Comparison of ENCODE assay signal across 27 mouse cellular contexts in genomic region chr2:160250228-160250627, GRCm38 (mm10).
DNase-seq lines count a peak whose midpoint lies in the region; ATAC-seq and TF ChIP-seq lines count a peak whose summit lies in the region.
"Had no signal": no experiment of that assay in that cellular context is flagged by ENCODE, and none has a peak within 500 bp of the region (broad histone marks: within the 10 kb centered on the region; RNA-seq: fewer than 3 reads in every experiment).

No protein-coding gene starts in this region.

- no peak for TF ChIP-seq EP300 in liver, postnatal 0 days (IDR thresholded peaks at IDR 0.05; ENCODE audit: low read depth)

- H3K9me3 ChIP-seq in intestine, postnatal 0 days (ENCODE audit: control insufficient read depth), result no peaks in the 10 kb centered on the region
- no peaks in the 10 kb centered on the region for H3K9me3 ChIP-seq in intestine, embryonic 15.5 days
- H3K9me3 ChIP-seq in liver, embryonic 15.5 days (replicated peaks), result no peaks in the 10 kb centered on the region
- no peaks in the 10 kb centered on the region for H3K9me3 ChIP-seq in liver, embryonic 11.5 days (ENCODE audit: control insufficient read depth, low read length)
- H3K9me3 ChIP-seq in liver, postnatal 0 days (ENCODE audit: low read length), result no peaks in the 10 kb centered on the region
- H3K9me3 ChIP-seq: embryonic facial prominence, embryonic 12.5 days; embryonic facial prominence, embryonic 15.5 days; forebrain, embryonic 15.5 days; heart, embryonic 15.5 days; hindbrain, embryonic 10.5 days had no signal

- no peak overlapping the region for H3K4me3 ChIP-seq in intestine, postnatal 0 days (ENCODE audit: low read depth, low read length)
- H3K4me3 ChIP-seq in intestine, embryonic 15.5 days (replicated peaks), result no peak overlapping the region
- H3K4me3 ChIP-seq in liver, embryonic 15.5 days (replicated peaks), result no peak overlapping the region
- no peak overlapping the region for H3K4me3 ChIP-seq in liver, embryonic 11.5 days (ENCODE audit: low read depth, low read length)
- no peak overlapping the region for H3K4me3 ChIP-seq in liver, postnatal 0 days (ENCODE audit: low read depth, low read length)
- H3K4me3 ChIP-seq: embryonic facial prominence, embryonic 12.5 days; embryonic facial prominence, embryonic 15.5 days; forebrain, embryonic 15.5 days; heart, embryonic 15.5 days; hindbrain, embryonic 10.5 days had no signal

- DNase-seq in liver, embryonic 11.5 days (ENCODE audit: low spot score), result no peak
- DNase-seq in liver, postnatal 0 days, result no peak
- DNase-seq in embryo, embryonic 9.5 days (ENCODE audit: extremely low spot score), result no peak
- no peak for DNase-seq in urinary bladder, postnatal 4 days (ENCODE audit: low spot score in 2 of 2)
- DNase-seq: adrenal gland, postnatal 10 days; B cell, adult 2 months; cerebellum, adult 18-20 months; cerebellum, adult 9-10 months; cerebellum, postnatal 14 days; gastrocnemius, postnatal 25 days; heart, postnatal 10 days; heart, postnatal 36 days had no signal

- no peak overlapping the region for H3K9ac ChIP-seq in intestine, postnatal 0 days (ENCODE audit: low read depth, low read length)
- no peak overlapping the region for H3K9ac ChIP-seq in intestine, embryonic 15.5 days
- no peak overlapping the region for H3K9ac ChIP-seq in liver, embryonic 15.5 days
- no peak overlapping the region for H3K9ac ChIP-seq in liver, embryonic 11.5 days (ENCODE audit: low read depth, low read length)
- no peak overlapping the region for H3K9ac ChIP-seq in liver, postnatal 0 days (replicated peaks)
- H3K9ac ChIP-seq: embryonic facial prominence, embryonic 12.5 days; embryonic facial prominence, embryonic 15.5 days; forebrain, embryonic 15.5 days; heart, embryonic 15.5 days; hindbrain, embryonic 14.5 days had no signal

- H3K27me3 ChIP-seq in intestine, postnatal 0 days (replicated peaks; ENCODE audit: control insufficient read depth, insufficient read depth, low read length), result no peaks in the 10 kb centered on the region
- no peaks in the 10 kb centered on the region for H3K27me3 ChIP-seq in intestine, embryonic 15.5 days (replicated peaks)
- no peaks in the 10 kb centered on the region for H3K27me3 ChIP-seq in liver, embryonic 15.5 days
- no peaks in the 10 kb centered on the region for H3K27me3 ChIP-seq in liver, embryonic 11.5 days (replicated peaks; ENCODE audit: control insufficient read depth, insufficient read depth, low read length)
- H3K27me3 ChIP-seq in liver, postnatal 0 days (ENCODE audit: insufficient read depth, low read length), result no peaks in the 10 kb centered on the region
- H3K27me3 ChIP-seq: CH12.LX; embryonic facial prominence, embryonic 15.5 days; heart, embryonic 15.5 days; Patski had no signal

- no peak overlapping the region for H3K4me2 ChIP-seq in intestine, postnatal 0 days (replicated peaks; ENCODE audit: low read depth)
- no peak overlapping the region for H3K4me2 ChIP-seq in intestine, embryonic 15.5 days (replicated peaks)
- no peak overlapping the region for H3K4me2 ChIP-seq in liver, embryonic 15.5 days
- H3K4me2 ChIP-seq in liver, embryonic 11.5 days, result no peak overlapping the region
- H3K4me2 ChIP-seq in liver, postnatal 0 days (ENCODE audit: low read depth, low read length), result no peak overlapping the region
- H3K4me2 ChIP-seq: embryonic facial prominence, embryonic 12.5 days; embryonic facial prominence, embryonic 15.5 days; forebrain, embryonic 15.5 days; heart, embryonic 11.5 days; heart, embryonic 15.5 days; hindbrain, embryonic 14.5 days had no signal

- 0 out of 2 replicates have a peak, but pooled peaks cover 13% of the 10 kb centered on the region for H3K4me1 ChIP-seq in intestine, postnatal 0 days (replicated peaks; ENCODE audit: control insufficient read depth, insufficient read depth, low read length)
- no peaks in the 10 kb centered on the region for H3K4me1 ChIP-seq in intestine, embryonic 15.5 days (replicated peaks)
- H3K4me1 ChIP-seq in liver, embryonic 15.5 days (replicated peaks), result 0 out of 2 replicates have a peak, but pooled peaks cover 8% of the 10 kb centered on the region
- peaks cover 4% of the 10 kb centered on the region; the same call in 1 of the 2 replicates for H3K4me1 ChIP-seq in liver, embryonic 11.5 days (replicated peaks; ENCODE audit: control insufficient read depth, insufficient read depth, low read length)
- H3K4me1 ChIP-seq in liver, postnatal 0 days (ENCODE audit: insufficient read depth), result peaks cover 19% of the 10 kb centered on the region
- H3K4me1 ChIP-seq: embryonic facial prominence, embryonic 15.5 days had no signal

- no peak for TF ChIP-seq CTCF in intestine, postnatal 0 days (IDR thresholded peaks at IDR 0.05; ENCODE audit: low read depth)
- TF ChIP-seq CTCF in liver, postnatal 0 days (IDR thresholded peaks at IDR 0.05; ENCODE audit: low read depth), result no peak

- H3K27ac ChIP-seq in intestine, postnatal 0 days (ENCODE audit: low read depth, low read length), result peak overlapping the region; percentile 37; the same call in 1 of the 2 replicates
- no peak overlapping the region for H3K27ac ChIP-seq in intestine, embryonic 15.5 days
- no peak overlapping the region for H3K27ac ChIP-seq in liver, embryonic 15.5 days (replicated peaks)
- H3K27ac ChIP-seq in liver, embryonic 11.5 days (ENCODE audit: low read depth, low read length), result no peak overlapping the region
- peak overlapping the region; percentile 92 for H3K27ac ChIP-seq in liver, postnatal 0 days (ENCODE audit: low read depth)
- H3K27ac ChIP-seq: embryonic facial prominence, embryonic 12.5 days; embryonic facial prominence, embryonic 15.5 days; forebrain, embryonic 15.5 days; heart, embryonic 15.5 days; hindbrain, embryonic 10.5 days; hindbrain, embryonic 14.5 days; hindbrain, postnatal 0 days had no signal

- no peaks in the 10 kb centered on the region for H3K36me3 ChIP-seq in intestine, postnatal 0 days (ENCODE audit: control insufficient read depth, insufficient read depth)
- no peaks in the 10 kb centered on the region for H3K36me3 ChIP-seq in intestine, embryonic 15.5 days
- no peaks in the 10 kb centered on the region for H3K36me3 ChIP-seq in liver, embryonic 15.5 days (replicated peaks)
- no peaks in the 10 kb centered on the region for H3K36me3 ChIP-seq in liver, embryonic 11.5 days (ENCODE audit: control insufficient read depth, insufficient read depth, low read length)
- H3K36me3 ChIP-seq in liver, postnatal 0 days (replicated peaks; ENCODE audit: insufficient read depth, low read length), result no peaks in the 10 kb centered on the region
- H3K36me3 ChIP-seq: embryonic facial prominence, embryonic 12.5 days; embryonic facial prominence, embryonic 15.5 days; forebrain, embryonic 15.5 days; G1E; heart, embryonic 15.5 days; hindbrain, embryonic 10.5 days had no signal

- ATAC-seq in intestine, postnatal 0 days, result peak; percentile 12; the same call in 1 of the 2 replicates
- ATAC-seq in intestine, embryonic 15.5 days, result no peak
- peak; percentile 24; the same call in 1 of the 2 replicates for ATAC-seq in liver, embryonic 15.5 days (ENCODE audit: insufficient read depth)
- no peak for ATAC-seq in liver, embryonic 11.5 days (replicated peaks; ENCODE audit: low FRiP score)
- ATAC-seq in liver, postnatal 0 days, result peak; percentile 45
- ATAC-seq in monocyte, adult 5-6 weeks (replicated peaks; ENCODE audit: insufficient number of reproducible peaks, low FRiP score, low TSS enrichment, poor library complexity, severe bottlenecking), result peak; percentile 59
- ATAC-seq: forebrain, embryonic 15.5 days; hindbrain, postnatal 0 days; Patski had no signal

- 51% methylated on average over 3 of the region's 3 CpGs for WGBS in intestine, postnatal 0 days
- WGBS in intestine, embryonic 15.5 days, result 87% methylated on average over 3 of the region's 3 CpGs
- 42% methylated on average over 3 of the region's 3 CpGs for WGBS in liver, embryonic 15.5 days (ENCODE audit: insufficient replicate concordance)
- WGBS in liver, embryonic 11.5 days, result 74% methylated on average over 3 of the region's 3 CpGs
- 75% methylated on average over 3 of the region's 3 CpGs for WGBS in liver, postnatal 0 days (ENCODE audit: insufficient replicate concordance)

Comparison
In these comparisons a context has a peak if more than half of its experiments do, and no peak if none do; other contexts are left out.
1. ATAC-seq: peak in intestine, postnatal 0 days (single experiment), liver, embryonic 15.5 days (single experiment), liver, postnatal 0 days (single experiment) and monocyte, adult 5-6 weeks (single experiment); none in intestine, embryonic 15.5 days (single experiment) and liver, embryonic 11.5 days (single experiment).
2. H3K27ac ChIP-seq: peak in intestine, postnatal 0 days (single experiment) and liver, postnatal 0 days (single experiment); none in intestine, embryonic 15.5 days (single experiment), liver, embryonic 15.5 days (single experiment) and liver, embryonic 11.5 days (single experiment).